Mouse (Mus musculus) cerebellum, adult 8-10 months (tissue): ENCODE data around the gene Tulp2.

Experiments used
- DNase-seq: peaks from one replicate; pipeline ENCODE4 v3.0.0; 2022

The Tulp2 gene

GRCm38 (mm10) chr7:45481374-45481927 lies at the start of gene Tulp2:
TSS of gene Tulp2 (plus strand) at chr7:45481877.
- DNase-seq = no peak

GRCm38 (mm10) chr7:45433835-45434202 lies 47.9 kb upstream of the Tulp2 start:
- no peak for DNase-seq

GRCm38 (mm10) chr7:45434203-45435015 lies 47.3 kb upstream of the Tulp2 start, which contains the start of gene Gys1:
TSS of gene Gys1 (plus strand) at chr7:45434844.
- DNase-seq = peak; percentile 100

GRCm38 (mm10) chr7:45435038-45435437 lies 46.6 kb upstream of the Tulp2 start:
- DNase-seq = no peak

- DNase-seq = no peak
These were observed 45.2 kb upstream of the Tulp2 start for GRCm38 (mm10) chr7:45436444-45436843.

- no peak for DNase-seq
These were observed 44.6 kb upstream of the Tulp2 start for GRCm38 (mm10) chr7:45437046-45437445.

GRCm38 (mm10) chr7:45437521-45438276 lies 44.0 kb upstream of the Tulp2 start, which contains the start of gene Ruvbl2:
TSS of gene Ruvbl2 (minus strand) at chr7:45438096.
- no peak for DNase-seq

GRCm38 (mm10) chr7:45443526-45444420 lies 37.9 kb upstream of the Tulp2 start:
- DNase-seq = no peak

- no peak for DNase-seq
These were observed 35.1 kb upstream of the Tulp2 start for GRCm38 (mm10) chr7:45446589-45446988.

- no peak for DNase-seq
These were observed 34.2 kb upstream of the Tulp2 start for GRCm38 (mm10) chr7:45447325-45447990.

- no peak for DNase-seq
These were observed 31.7 kb upstream of the Tulp2 start for GRCm38 (mm10) chr7:45449974-45450373.

- peak; percentile 86 for DNase-seq
These were observed 30.2 kb upstream of the Tulp2 start for GRCm38 (mm10) chr7:45451344-45451982.

GRCm38 (mm10) chr7:45454971-45455370 lies 26.7 kb upstream of the Tulp2 start:
- DNase-seq = no peak

GRCm38 (mm10) chr7:45455932-45456696 lies 25.6 kb upstream of the Tulp2 start:
- no peak for DNase-seq

GRCm38 (mm10) chr7:45456721-45457203 lies 24.9 kb upstream of the Tulp2 start:
- DNase-seq = no peak

- no peak for DNase-seq
These were observed 24.2 kb upstream of the Tulp2 start for GRCm38 (mm10) chr7:45457204-45458060.

- DNase-seq = peak; percentile 80
These were observed 22.7 kb upstream of the Tulp2 start for GRCm38 (mm10) chr7:45458748-45459563.

GRCm38 (mm10) chr7:45459564-45460140 lies 22.0 kb upstream of the Tulp2 start, which contains the start of gene Ftl1:
TSS of gene Ftl1 (minus strand) at chr7:45459884.
- DNase-seq = peak; percentile 94
